Mouse (Mus musculus) cerebellum, adult 2 months (tissue): ENCODE measurements around the gene Sbf2.

ENCODE experiments used
- CTCF ChIP-seq: fragments of 200-500 bp; IDR thresholded peaks from 2 replicates; pipeline ENCODE4 v1.5.1; 2011; ENCODE audit warnings: low read depth, mild to moderate bottlenecking, control low read depth, low read length, moderate library complexity, borderline replicate concordance; ENCODE audit not compliant: insufficient read depth
- POLR2A ChIP-seq: fragments of 200-500 bp; IDR thresholded peaks from 2 replicates; pipeline ENCODE4 v1.6.1; 2011; ENCODE audit warnings: low read length, control low read depth, borderline replicate concordance; ENCODE audit not compliant: insufficient read depth

DNA sequence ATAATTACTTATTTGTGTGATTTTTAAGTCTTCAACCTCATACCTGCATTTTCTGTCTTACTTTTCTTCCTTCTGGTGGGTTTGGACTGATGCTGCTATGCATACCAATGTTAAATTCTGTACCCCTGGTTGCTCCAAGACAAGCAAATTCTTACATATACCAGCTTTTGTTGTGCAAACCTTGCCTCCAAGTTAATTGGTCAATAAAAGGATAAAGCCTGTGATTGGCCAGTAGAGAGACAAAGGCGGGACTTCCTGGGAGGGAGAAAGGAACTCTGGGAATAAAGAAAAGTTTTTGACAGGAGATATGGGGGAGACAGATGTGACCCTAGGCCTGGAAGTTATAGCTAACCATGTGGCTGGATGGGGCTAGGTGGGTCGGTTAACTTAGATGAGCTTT, 255.3 kb downstream of the Sbf2 start:
- no peak for TF ChIP-seq POLR2A
- no peak for TF ChIP-seq CTCF
